ENCODE assay signal across 29 mouse cellular contexts in genomic region chr1:39628606-39629005, GRCm38 (mm10). TPM values are rescaled to one million over a fixed set of nuclear protein-coding genes. Genes with fewer than 3 reads are reported as not detected.
"Had no signal": no experiment of that assay in that cellular context is flagged by ENCODE, and none has a peak within 500 bp of the region (broad histone marks: within the 10 kb centered on the region; RNA-seq: fewer than 3 reads in every experiment).

No protein-coding gene starts in this region.

- H3K9me3 ChIP-seq: embryonic facial prominence, embryonic 10.5 days; embryonic facial prominence, embryonic 12.5 days; embryonic facial prominence, embryonic 13.5 days; embryonic facial prominence, embryonic 15.5 days; forebrain, embryonic 10.5 days; forebrain, embryonic 12.5 days; forebrain, embryonic 13.5 days; forebrain, embryonic 15.5 days had no signal

- DNase-seq: cerebellum, adult 8-10 months; cerebellum, adult 9-10 months; cerebellum, adult 9-11 months; cerebellum, postnatal 10 days; cerebellum, postnatal 14 days; cerebellum, postnatal 25 days; cerebellum, postnatal 36 days; embryo, embryonic 11 days; forebrain, postnatal 0 days; gastrocnemius, adult 2 months; gastrocnemius, postnatal 10 days; gastrocnemius, postnatal 14 days; gastrocnemius, postnatal 25 days; gastrocnemius, postnatal 36 days; heart, adult 18-20 months; heart, adult 2 months had no signal

- H3K4me3 ChIP-seq: embryonic facial prominence, embryonic 10.5 days; embryonic facial prominence, embryonic 12.5 days; embryonic facial prominence, embryonic 13.5 days; embryonic facial prominence, embryonic 15.5 days; erythroblast, embryonic 14.5 days; forebrain, embryonic 10.5 days; forebrain, embryonic 12.5 days; forebrain, embryonic 13.5 days; forebrain, embryonic 15.5 days; gastrocnemius, adult 2 months; heart, adult 2 months had no signal

- H3K4me2 ChIP-seq: embryonic facial prominence, embryonic 12.5 days; embryonic facial prominence, embryonic 13.5 days; embryonic facial prominence, embryonic 15.5 days; forebrain, embryonic 12.5 days; forebrain, embryonic 13.5 days; forebrain, embryonic 15.5 days had no signal

- H3K9ac ChIP-seq: embryonic facial prominence, embryonic 12.5 days; embryonic facial prominence, embryonic 13.5 days; embryonic facial prominence, embryonic 15.5 days; forebrain, embryonic 12.5 days; forebrain, embryonic 13.5 days; forebrain, embryonic 15.5 days; forebrain, postnatal 0 days had no signal

- H3K4me1 ChIP-seq: embryonic facial prominence, embryonic 10.5 days; embryonic facial prominence, embryonic 12.5 days; embryonic facial prominence, embryonic 13.5 days; embryonic facial prominence, embryonic 15.5 days; forebrain, embryonic 10.5 days; forebrain, embryonic 12.5 days; forebrain, embryonic 13.5 days; forebrain, embryonic 15.5 days had no signal

- H3K27me3 ChIP-seq: embryonic facial prominence, embryonic 12.5 days; embryonic facial prominence, embryonic 13.5 days; embryonic facial prominence, embryonic 15.5 days; forebrain, embryonic 12.5 days; forebrain, embryonic 13.5 days; forebrain, embryonic 15.5 days had no signal

- ATAC-seq: forebrain, embryonic 13.5 days; forebrain, embryonic 14.5 days; forebrain, embryonic 15.5 days; forebrain, embryonic 16.5 days; forebrain, postnatal 0 days had no signal

- H3K27ac ChIP-seq: embryonic facial prominence, embryonic 10.5 days; embryonic facial prominence, embryonic 12.5 days; embryonic facial prominence, embryonic 13.5 days; embryonic facial prominence, embryonic 15.5 days; forebrain, embryonic 10.5 days; forebrain, embryonic 12.5 days; forebrain, embryonic 13.5 days; forebrain, embryonic 15.5 days; gastrocnemius, adult 2 months; heart, adult 2 months had no signal

- H3K36me3 ChIP-seq: embryonic facial prominence, embryonic 10.5 days; embryonic facial prominence, embryonic 12.5 days; embryonic facial prominence, embryonic 13.5 days; embryonic facial prominence, embryonic 15.5 days; forebrain, embryonic 10.5 days; forebrain, embryonic 12.5 days; forebrain, embryonic 15.5 days had no signal

RNA-seq across cellular contexts. Expression of gene Creg2, which starts 22.7 kb away (rescaled TPM):
- total RNA-seq: common myeloid progenitor, adult 5-6 weeks; gastrocnemius, postnatal 36 days; granulocyte monocyte progenitor cell, adult 5-6 weeks had no signal
- polyA plus RNA-seq: erythroblast, embryonic 14.5 days; heart, adult 2 months had no signal
